Mouse (Mus musculus): ENCODE measurements around the gene Riok2.

Gene Riok2

DNA sequence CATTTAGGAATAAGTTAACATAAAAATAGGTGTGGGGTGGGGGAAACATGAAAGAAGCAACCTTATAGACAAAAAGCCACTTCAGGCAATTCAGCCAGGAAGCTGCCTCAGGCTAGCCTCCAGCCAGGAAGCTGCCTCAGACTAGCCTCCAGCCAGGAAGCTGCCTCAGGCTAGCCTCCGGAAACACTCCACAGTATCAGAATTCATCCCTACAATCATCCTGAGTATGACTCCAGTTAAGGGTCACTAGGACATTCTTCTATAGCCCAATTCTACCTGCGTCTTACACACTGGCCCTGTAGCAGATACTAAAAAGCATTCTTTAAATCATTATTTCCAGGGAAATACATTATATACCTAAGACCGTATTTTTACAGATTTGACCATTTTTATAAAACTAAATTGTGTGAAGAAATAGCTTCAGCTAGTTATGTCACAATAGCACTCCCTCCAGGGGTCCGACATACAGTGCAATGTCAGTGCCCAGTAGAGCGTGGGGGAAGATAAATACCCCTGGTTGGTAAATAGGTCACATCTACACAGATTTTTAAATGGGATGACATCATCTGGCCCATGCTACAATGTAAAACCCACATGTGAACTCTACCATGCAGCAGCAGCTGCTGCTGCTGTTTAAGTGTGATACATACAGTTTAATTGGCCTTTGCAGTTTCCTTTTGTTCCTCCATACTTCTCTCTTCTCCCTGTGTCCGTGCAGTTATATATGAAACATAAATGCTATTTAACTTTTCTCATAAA is 34.8 kb downstream of the Riok2 start:
- no peak for DNase-seq

- no peak for DNase-seq
Observed at GRCm38 (mm10) chr17:17409601-17410000, 35.5 kb downstream of the Riok2 start.

DNA sequence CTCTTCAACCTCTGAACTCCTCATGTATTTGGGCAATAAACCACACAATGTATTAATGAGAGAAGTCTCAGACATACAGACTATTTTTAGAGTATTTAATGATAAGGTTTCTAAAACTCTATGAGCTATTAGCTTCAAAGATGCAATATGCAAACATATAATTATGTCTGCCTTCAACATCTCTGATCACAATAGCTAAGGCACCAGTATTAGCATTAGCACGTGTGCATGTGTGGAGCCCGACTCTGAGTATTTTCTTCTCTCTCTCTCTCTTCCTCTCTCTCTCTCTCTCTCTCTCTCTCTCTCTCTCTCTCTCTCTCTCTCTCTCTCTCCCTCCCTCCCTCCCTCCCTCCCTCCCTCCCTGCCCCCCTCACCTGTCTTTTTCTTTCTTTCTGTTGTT is 37.3 kb downstream of the Riok2 start:
- DNase-seq = no peak

- DNase-seq = no peak
Observed at GRCm38 (mm10) chr17:17412176-17412575, 38.1 kb downstream of the Riok2 start.

- no peak for DNase-seq
Observed at GRCm38 (mm10) chr17:17414206-17414605, 40.1 kb downstream of the Riok2 start.

- no peak for DNase-seq
Observed at GRCm38 (mm10) chr17:17424609-17425307, 50.6 kb downstream of the Riok2 start.

- DNase-seq = no peak
Observed at GRCm38 (mm10) chr17:17425308-17425813, 51.3 kb downstream of the Riok2 start.

DNA sequence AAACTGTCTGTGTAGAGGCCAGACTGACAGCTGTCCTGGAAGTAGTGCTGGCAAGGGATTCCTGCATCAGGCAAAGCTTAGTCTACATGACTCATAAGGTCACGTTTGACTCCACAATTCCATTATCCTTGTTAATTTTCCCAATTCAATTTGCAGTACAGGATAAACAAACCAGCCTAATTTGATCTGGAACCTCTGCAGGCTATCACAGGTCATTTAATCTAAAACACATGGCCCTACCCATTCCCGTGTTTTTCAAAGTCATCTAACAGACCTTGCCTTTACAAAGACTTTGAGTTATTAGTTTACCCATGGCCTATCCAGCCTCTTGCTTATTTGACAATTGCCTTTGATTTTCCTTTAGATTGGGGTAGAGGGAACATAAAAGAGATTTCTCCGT is 51.8 kb downstream of the Riok2 start:
- no peak for DNase-seq

GRCm38 (mm10) chr17:17428888-17429287 is 54.8 kb downstream of the Riok2 start:
- DNase-seq = no peak

DNA sequence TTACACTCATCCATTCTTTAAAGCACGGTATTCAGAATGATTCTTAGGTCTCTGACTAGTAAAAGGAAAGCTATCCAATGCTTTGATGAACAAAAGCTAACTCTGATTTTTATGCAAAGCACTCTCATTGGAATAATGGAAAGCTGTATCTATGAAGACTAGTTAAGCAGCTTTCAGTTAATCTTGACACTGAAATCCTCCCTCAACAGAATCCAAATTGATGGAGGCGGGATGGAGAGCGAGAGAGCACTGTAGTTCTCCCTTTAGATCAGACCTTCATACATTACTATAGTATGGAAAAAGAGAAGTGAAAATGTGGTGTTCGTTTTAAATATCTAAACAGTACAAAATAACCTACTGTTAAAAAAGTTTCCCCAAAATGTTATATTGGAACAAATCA is 59.6 kb downstream of the Riok2 start:
- no peak for DNase-seq

DNA sequence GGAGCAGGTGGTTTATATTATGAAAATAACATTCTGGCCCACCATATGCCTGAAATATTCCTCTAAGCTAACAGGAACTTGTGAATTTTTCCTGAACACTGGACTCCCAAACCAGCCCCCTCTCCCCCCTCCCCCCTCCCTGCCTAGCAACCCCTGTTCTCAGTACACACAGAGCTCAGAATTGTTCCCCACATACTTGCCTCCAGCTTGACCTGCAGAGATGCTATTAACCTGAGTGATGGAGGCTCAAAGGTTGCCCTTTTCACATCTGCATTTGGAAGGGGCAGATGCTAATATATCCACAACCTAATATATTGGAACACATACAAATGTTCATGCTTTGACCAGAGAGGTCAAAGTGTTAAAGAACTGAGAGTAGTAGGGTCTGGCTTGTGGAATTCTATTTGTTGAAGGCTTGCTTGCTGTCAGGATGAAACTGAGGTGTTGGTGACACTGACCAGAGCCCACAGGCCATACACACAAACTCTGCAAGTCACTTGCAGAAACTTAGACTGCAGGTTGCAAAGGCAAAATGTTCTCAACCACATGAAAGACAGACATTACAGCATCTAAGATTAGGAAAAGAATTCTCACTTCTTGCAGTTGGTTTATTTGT is 64.6 kb downstream of the Riok2 start:
- no peak for DNase-seq

DNA sequence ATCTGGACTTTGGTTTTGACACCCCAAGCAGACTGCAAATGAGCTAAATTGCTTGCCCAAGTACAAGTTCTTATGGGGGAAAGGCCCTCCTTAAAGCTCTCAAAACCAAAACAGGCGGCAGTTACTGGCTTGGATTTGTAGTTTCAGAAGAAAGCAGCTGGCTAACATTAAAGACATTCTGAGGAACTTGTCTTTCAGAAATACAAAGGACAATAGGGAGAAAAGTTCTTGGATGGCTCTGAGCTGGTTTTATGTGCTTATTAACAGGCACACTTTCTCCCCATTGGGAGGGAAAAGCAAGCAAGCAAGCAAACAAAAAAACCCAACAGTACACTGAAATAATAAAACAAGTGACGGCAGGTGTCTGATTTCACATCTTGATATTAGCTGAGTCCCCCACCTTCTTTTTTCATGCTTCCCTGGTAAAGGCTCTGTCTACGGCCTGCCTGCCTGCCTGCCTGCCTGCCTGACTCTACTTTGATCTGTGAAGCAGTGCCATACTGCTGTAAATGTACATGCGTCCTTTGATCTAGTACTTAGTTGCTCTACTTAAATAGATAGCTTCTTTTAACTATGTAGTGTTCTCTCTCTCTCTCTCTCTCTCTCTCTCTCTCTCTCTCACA is 67.9 kb downstream of the Riok2 start:
- DNase-seq = peak; percentile 35

DNA sequence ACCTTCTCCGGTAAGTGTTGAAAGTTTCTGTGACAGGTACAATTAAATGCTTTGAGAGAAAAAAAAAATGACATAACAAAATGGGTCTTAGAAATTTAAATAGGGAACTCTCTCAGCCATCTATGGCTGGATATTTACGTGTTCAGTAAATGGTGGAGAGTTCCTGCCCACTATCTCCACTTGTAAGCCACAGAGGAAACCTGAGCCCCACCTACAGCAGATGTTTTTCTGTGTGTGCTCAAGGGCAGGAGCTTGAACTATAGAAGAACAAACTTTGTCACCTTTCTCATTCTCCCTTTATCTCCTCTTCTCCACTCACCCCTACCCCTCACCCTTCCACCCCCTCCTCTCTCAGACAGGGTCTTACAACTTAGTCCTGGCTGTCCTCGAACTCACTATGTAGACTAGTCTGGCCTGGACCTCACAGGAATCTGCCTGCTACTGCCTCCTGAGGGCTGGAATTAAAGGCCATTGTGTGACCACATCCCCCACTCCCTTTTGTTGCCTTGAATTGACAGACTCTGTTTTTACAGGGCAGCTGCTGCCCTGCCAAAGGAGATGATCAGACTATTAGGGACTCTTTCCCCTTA is 70.3 kb downstream of the Riok2 start:
- peak; percentile 16 for DNase-seq
